Mouse (Mus musculus): ENCODE results near the gene Rpl39.
"Not testable (repeated sequence)": the region's sequence is repeated elsewhere in the genome, so short reads cannot be mapped to it uniquely, and the experiment has no call there.

The Rpl39 gene

DNA sequence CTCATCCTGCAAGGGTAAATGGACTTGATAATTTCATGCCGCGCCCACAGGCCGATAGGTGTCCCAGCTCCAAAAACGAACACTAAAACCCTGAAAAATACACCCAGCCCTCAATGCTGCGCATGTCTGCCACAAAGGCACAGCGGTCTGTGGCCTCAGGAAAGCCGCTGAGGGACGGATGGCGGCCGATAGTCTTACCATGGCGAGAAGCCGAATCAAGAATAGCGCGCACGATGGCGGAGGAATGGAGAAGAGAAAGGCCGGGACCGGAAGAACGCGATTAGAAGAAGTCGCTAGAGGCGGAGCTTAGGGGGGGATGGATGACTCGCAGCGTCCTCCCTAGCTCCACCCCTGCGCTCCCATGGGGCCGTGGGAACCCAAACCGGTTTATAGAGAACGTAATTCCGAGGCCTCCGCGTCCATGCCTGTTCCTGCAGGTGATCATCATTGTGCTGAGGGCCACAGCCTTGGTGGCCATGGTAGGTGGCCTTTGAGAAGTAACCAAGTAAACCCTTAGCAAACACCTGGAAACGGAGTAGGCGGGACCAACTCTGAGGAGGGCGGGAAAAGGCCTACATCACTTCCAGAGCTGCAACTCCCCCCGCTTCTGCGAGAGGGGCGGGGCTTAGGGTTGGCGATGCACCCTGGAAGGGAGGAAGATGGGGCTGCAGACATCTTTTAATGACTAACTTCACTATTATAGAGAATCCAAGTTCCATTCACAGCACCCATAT is at the start of gene Rpl39:
Rpl39 (minus strand) TSS at position 476 of the 734 bp plus-strand sequence.
- DNase-seq (ENCODE audit: low spot score in 2 of 2): peak; percentile 59 to 70

DNA sequence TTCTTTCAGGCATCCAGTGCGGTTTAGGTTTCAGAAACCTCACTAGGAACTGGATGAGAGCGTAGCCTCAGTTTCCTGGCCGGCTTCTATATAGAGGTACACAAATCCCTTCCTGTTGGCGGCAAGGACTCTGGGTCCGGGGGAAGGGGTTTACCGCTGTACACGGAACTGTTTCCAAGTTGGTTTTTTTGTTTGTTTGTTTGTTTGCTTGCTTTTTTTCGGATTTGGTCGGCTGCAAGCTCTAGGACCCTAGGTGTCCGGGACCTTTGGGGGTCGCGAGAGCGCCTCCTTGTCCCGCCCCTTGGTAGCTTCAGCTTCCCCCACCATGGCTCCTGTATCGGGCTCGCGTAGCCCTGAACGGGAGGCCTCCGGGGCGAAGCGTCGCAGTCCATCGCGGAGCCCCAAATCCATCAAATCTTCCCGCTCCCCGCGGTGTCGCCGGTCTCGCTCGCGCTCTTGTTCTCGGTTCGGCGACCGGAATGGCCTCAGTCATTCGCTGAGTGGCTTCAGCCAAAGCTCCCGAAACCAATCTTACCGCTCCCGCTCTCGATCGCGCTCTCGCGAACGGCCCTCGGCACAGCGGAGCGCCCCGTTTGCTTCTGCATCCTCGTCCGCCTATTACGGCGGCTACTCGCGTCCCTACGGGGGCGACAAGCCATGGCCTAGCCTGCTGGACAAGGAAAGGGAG is 41.6 kb upstream of the Rpl39 start, which contains the start of gene Nkap:
Nkap (plus strand) TSS at position 125 of the 688 bp plus-strand sequence.
- peak; percentile 52 to 64 for DNase-seq (ENCODE audit: low spot score in 2 of 2)

DNA sequence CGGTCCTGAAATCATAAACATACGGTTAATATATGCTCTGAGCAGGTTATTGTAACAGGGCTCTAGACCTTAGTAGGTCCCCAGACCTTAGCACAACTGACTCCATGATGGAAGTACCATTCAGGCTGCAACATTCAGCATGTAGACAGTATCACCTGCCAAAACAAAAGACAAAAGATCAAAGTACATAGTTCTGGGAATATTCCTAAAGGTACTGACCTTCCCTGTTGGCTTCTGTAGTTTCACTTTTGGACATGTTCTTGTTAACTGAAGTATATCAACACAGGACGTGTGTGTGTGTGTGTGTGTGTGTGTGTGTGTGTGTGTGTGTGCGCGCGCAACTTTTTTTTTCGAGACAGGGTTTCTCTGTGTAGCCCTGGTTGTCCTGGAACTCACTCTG is 40.3 kb upstream of the Rpl39 start:
- DNase-seq (ENCODE audit: low spot score in 2 of 2): no peak

DNA sequence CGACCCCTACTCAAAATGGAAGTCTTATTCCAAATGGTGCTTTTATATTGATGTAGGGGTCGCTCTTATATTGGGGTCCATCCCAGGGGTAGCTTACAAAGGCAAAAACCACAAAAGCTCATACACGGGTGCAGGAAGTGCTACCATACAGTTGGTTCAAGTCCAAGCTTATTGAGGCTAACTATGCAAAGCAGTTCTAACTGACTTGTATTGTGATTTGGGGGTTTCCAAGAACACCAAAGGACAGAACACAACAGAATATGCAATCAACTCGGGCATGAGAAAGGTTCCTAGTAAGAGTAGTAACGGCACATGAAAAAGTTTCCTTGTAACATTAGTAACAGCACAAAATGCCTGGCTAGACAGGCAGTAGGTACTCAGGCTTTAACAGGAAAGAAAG is 35.0 kb upstream of the Rpl39 start:
- DNase-seq (ENCODE audit: low spot score in 2 of 2): no peak

DNA sequence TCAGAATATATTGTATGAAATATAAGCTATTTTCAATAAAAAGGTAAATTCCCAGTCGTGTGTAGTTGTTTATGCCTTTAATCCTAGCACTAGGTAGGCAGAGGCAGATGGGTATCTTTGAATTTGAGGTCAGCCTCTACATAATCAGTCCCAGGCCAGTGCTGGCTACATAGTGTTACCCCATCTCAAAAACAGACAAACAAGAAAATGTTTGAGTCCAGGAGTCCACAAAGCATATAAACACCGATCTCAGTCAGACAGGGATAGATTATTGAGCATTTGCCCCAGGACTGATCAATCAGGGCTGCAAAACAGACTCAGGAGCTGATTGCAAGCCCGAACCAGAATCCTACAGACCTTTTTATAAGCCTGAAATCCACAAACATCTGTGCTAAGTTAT is 34.4 kb upstream of the Rpl39 start:
- no peak for DNase-seq (ENCODE audit: low spot score in 2 of 2)

DNA sequence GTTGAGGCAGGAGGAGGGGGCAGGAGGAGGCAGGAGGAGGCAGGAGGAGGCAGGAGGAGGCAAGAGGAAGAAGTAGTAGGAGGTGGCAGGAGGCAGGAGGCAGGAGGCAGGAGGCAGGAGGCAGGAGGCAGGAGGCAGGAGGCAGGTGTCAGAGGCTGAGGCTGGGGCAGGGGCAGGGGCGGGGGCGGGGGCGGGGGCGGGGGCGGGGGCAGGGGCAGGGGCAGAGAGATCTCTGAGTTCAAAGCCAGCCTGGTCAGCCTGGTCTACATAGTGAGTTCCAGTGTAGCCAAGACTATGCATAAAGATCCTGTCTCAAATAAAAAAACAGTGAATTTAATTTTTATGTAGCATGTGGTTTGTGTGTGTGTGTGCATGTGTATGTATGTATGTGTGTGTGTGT is 31.9 kb upstream of the Rpl39 start:
- DNase-seq (ENCODE audit: low spot score in 2 of 2): no peak

DNA sequence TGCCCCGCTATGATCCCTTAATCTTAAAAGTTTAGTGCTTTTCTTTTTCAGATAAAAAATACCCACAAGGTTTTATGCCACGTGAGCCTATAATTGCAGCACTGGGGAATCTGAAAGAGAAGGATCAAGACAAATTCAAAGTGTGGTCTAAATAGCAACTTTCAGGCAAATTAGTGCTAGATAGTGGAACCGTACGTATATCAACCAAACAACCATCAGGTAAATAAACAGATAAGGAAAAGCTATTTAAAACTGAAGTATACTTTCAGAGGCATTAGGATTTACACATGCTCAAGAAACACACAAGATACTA is 25.6 kb upstream of the Rpl39 start:
- no peak for DNase-seq (ENCODE audit: low spot score in 2 of 2)

DNA sequence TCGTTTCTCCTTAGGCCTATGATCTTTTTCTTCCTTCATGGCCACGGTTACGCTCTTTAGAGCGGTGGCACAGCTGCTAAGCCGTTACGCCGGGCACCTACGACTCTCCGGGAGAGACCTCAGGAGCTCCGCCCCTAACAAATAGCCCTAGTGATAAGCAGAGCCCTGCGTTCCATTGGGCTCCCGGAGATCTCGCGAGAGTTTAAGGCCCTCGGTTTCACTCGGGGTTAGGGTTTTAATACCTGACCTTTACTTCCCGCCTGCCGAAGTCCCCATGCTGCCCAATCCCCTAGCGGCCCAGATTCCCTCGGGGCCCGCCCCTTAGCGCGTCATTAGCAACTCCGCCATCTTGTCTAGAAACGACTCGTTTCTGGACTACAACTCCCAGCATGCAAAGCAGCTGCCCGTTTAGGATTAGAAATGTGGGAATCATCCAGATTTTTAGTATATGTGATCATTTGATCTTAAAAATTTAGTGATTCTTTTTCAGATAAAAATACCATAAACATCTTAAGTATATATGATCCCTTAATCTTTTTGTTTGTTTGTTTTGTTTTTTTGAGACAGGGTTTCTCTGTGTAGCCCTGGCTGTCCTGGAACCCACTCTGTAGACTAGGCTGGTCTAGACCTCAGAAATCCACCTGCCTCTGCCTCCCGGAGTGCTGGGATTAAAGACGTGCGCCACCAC is 25.1 kb upstream of the Rpl39 start, which contains the start of gene Upf3b:
Upf3b (minus strand) TSS at position 130 of the 688 bp plus-strand sequence.
- DNase-seq (ENCODE audit: low spot score in 2 of 2): peak; percentile 54 to 78

DNA sequence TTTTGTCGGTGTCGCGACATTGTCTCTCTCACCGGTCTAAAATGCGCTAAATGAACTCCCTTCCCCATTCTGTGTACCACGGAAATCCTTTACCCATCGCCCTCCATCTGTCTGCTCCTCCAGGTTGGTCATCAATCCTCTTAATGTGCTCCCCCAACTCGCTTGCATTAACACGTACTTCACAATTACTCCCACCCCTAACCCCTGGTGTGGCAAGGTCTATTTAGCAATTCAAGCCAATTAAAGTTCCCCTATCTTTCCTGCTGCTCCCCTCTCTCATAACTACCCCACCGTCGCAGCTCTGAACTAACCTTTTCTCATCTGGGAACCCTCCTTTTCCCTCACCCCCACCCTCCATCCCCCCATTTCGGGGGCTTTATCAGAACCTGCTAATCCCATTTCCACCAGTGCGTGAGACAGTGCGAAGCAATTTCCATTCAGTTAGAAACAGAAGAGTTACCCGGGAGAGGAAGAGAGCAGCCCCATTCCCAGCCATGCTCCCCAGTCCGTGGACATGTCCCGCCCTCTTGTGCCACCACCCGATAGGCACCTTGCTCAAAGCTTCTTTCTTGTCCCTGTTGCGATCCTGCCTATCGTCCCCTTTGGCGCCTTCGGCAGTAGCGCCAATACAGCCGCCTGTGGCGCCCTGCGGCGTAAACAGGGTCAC is 24.5 kb upstream of the Rpl39 start:
- DNase-seq (ENCODE audit: low spot score in 2 of 2): no peak

DNA sequence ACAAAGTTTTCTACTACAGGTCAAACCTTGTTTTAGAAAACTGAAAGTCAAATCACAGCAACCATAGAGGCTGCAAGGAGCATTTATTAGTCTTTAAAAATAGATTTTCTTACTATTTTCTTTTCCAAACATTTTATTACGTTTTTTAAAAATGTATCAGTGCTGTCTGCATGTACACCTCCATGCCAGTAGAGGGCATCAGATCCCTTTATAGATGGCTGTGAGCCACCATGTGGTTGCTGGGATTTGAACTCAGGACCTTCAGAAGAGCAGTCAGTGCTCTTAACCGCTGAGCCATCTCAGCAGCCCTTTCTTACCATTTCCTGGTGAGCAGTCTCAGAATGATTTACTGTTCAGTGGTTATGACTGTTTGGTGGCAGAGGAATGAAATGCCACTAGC is 18.6 kb upstream of the Rpl39 start:
- no peak for DNase-seq (ENCODE audit: low spot score in 2 of 2)

DNA sequence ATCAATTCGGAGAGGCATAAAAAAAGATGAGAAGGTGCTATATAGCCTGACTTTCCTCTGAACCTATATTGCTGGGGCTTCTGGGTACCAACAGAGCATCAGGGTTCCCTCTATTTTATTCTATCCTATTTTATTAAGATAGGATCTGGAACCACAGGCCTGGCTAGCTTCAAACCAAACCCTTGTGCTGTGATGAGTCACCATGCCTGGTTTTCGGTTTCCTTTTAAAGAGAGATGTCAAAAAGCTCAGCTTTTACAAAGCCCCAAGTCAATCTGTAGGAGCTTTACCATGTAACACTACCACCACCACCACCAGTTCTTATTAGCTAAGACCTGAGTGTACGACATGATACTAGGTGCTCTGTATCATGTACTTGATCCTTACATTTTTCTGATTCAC is 13.5 kb upstream of the Rpl39 start:
- no peak for DNase-seq (ENCODE audit: low spot score in 2 of 2)

DNA sequence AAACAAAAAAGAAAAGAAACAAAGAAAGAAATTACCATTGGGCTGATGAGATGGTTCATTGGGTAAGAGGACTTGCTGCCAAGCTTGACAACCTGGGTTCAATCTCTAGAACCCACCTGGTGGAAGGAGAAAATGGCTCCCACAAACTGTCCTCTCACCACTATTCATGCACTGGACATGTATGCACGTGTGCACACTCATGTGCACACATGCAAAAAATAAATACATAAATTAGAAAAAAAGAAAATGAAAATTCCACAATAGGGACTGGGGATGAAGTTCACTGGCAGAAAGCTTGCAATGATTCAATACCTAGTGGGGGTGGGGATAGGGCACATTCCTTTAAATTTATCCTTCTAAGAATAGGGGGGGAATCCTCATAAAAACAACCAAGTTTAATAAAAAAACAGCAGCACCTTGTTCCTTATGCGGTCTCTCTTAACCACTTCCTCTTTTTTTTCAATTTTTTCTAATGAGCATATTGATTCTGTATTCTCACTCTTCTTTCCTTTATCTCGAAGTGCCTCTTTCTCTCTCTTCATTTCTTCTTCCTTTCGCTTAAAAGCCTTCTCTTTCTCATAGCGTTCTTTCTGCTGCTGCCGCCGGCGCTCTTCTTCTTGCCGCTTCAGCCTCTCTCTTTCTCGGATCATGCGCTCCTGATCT is 10.0 kb upstream of the Rpl39 start:
- DNase-seq (ENCODE audit: low spot score in 2 of 2): no peak

DNA sequence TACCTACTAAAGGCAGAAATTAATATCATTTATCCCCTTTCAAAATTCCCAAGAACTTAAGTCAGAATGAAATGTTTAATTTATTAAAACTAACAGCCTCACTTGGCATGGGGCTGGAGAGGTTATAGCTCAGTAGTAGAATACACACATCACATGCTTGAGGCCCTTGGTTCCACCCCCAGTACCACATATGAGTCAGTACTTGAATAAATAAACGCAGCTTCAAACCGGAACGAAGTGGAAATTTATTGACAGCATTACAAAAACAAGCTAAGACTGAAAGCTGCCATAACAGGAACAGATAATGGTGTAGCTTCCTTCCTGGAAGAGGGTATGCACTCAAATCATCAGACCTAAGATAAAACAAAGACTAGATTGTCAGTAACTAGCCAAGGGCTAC is 6.3 kb upstream of the Rpl39 start:
- no peak for DNase-seq (ENCODE audit: low spot score in 2 of 2)

DNA sequence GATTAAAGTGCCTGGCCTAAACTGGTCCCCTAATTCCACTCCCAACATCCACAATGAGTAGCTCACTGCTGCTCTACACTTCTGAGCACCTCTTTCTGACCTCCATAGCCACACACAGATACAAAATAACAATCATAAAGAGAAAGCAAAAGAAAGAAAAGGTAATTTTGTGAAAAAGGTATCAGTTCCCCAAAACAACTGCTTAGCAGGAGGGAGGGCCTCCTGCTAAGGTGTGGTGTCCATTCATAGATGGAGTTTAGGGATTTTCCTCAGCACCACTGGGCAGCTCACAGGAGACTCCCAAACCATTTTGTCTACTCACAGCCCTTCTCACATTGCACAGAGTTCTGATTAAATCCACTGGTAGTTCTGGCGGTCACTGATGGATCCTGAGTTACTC is 3.6 kb upstream of the Rpl39 start:
- DNase-seq (ENCODE audit: low spot score in 2 of 2): no peak

DNA sequence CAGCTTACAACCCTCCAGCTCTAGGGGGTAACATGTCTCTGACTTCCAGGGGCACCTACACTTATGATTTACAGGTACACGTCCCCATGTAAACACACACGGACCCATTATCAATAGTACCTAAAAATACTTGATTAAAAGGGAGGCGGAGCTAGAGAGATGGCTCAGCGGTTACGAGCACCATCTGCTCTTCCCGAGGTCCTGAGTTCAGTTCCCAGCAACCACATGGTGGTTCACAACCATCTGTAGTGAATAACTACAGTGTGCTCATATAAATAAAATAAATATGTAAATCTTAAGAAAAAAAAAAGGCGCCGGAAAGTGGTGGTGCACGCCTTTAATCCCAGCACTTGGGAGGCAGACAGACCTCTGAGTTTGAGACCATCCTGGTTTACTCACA is 463 bp upstream of the Rpl39 start:
- no peak for DNase-seq (ENCODE audit: low spot score in 2 of 2)

DNA sequence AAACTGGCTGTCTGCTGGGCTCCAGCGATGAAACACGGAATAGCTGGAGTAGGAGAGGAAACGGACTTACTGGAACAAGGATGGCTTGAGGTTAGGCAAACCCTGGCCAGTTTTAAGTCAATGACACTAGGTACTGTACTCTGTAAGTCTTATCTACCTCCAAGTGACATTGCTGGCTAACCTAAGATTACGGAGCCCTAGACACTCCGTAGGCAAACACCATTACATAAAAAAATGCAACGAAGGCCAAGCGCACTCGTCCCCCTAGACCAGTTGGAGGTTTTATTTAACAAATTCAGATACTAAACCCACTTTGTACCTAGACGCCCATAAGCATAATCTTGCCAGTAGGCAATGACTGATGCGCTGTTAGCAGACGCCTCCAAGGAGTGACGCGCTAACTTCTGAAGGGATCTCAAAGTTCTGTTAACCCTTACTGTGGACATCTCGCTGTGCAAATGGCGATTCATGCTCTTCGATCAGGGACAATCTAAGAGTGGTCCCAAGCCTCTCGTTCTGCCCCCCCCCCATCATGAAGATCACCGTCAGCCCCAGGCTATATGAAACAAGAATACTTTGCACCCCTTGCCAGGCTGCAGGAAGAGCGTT is 780 bp downstream of the Rpl39 start:
- DNase-seq (ENCODE audit: low spot score in 2 of 2): no peak

DNA sequence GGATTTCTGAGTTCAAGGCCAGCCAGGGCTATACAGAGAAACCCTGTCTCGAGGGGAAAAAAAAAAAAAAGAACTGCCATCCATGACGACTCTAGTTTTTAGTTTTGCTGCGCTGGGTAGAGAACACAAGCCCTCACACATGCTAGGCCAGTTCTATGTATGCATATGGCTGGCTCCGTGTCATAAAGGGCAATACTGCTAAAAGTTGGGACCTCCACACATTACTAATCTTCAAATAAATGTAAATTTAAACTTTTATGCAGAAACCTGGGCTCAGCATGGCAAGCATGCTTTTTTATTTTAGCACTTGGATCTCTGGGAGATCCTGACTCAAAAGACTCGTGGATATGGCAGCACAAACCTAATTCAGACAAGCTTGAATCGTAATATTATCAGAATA is 4.0 kb downstream of the Rpl39 start:
- no peak for DNase-seq (ENCODE audit: low spot score in 2 of 2)

DNA sequence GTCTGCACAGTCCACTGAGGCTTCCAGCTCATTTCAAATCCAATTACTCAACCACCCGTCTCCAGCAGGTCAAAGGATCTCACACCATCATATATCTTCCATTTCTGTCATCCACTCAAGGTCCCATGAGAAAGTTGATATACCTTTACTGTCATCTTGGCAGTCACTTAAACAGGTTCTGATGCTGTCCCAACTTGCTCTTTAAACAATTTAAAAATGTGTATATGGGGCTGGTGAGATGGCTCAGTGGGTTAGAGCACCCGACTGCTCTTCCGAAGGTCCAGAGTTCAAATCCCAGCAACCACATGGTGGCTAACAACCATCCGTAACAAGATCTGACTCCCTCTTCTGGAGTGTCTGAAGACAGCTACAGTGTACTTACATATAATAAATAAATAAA is 4.9 kb downstream of the Rpl39 start:
- not testable (repeated sequence) for DNase-seq (ENCODE audit: low spot score in 2 of 2)

DNA sequence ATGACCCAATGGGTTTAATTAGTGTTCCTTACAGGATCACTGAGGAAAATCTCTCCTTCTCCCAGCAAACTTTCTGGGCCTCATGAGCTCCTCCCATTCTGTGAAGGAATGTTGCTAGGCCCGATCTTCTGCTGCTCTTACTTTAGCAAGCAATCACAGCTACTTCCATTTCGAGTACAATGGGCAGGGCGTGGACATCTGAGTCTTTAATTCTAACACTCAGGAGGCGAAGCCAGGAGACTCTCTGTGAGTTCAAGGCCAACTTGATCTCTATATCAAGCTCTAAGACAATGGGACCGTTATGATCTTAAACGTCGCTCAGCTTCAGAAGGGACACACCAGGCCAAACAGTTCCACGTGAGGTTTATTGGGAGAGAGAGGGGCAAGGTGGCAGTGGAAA is 8.6 kb downstream of the Rpl39 start:
- DNase-seq (ENCODE audit: low spot score in 2 of 2): no peak

DNA sequence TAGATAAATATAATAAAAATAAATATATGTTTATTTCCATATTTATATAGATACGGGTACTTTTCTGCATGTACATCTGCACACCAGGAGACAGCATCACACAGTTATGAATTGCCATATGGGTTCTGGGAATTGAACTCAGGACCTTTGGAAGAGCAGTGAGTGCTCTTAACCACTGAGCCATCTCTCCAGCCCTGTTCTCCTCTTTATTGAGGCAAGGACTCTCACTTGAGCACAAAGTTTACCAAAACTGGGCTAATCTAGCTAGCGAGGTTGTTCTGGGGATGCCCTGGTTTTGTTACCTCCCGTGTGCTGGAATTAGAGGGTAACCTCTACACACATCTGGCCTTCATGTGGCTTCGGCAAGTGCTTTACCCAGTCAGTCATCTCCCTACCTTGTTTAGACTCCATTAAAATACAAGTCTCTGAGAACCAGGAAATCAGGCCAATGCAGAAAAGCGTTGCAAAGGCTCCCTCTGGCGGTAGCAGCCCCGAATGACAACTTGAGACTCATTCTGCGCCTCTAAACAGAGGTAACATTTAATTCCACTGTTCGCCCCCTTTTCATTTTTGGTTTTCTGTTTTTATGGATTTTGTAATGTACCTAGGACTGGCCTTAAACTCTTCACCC is 10.8 kb downstream of the Rpl39 start:
- peak; percentile 40 to 57 for DNase-seq (ENCODE audit: low spot score in 2 of 2)

DNA sequence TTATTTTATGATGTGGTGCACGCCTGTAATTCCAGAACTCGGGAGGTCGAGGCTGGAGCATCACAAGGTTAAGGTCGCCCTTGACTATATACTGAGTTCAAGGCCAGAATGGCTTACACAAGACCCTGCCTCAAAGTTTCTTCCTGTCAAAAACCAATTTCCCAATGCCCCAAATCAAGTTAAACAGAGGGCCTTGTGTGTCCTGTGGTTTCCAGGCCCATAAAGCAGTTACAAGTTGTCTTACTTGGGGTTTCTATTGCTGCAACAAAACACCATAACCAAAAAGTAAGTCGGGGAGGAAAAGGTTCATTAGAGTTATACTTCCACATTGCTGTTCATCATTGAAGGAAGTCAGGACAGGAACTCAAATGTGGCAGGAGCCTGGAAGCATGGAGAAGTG is 16.4 kb downstream of the Rpl39 start:
- no peak for DNase-seq (ENCODE audit: low spot score in 2 of 2)
